Mouse (Mus musculus) ZHBTc4 (cell line): ENCODE measurements around the gene Mast1.

Source experiments
- DNase-seq: peaks from one replicate; pipeline ENCODE4 v3.0.0-alpha.2; 2011; ENCODE audit warnings: low read depth, low spot score

Mast1 gene

DNA sequence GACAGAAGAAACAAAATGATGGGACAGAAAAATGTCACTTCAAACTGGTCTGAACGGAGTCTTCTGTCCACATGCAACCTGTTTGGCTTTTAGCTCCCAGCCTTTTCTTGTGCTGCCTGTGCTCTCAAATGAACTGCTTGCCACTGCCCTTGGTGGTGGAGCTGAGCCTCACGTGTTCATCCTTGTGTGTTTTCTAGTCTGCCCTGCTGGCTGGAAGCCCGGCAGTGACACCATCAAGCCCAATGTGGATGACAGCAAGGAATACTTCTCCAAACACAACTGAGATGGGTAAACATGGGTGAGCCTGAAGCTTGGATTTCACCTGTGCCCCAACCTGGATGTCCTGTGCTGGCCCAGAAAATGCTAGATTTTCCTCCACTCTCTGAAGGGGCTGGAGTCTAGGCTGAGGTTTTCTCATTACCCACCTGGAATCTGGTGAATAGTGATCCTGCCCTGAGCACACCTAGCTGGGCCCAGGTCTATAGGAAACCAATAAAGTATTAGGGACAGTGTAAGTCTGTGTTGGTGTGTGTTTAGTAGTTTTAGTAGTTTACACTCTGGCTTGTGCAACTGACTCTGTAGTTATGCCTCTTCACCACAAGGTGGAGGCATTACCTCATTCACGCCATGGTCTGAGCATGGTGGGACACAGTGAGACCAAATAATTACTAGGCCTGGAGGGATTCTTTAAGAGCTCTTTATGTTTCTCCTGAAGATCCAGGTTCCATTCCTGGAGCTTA, 36.8 kb upstream of the Mast1 start:
- peak; percentile 81 for DNase-seq

- no peak for DNase-seq
Observed at GRCm38 (mm10) chr8:84973079-84973478, 35.9 kb upstream of the Mast1 start.

DNA sequence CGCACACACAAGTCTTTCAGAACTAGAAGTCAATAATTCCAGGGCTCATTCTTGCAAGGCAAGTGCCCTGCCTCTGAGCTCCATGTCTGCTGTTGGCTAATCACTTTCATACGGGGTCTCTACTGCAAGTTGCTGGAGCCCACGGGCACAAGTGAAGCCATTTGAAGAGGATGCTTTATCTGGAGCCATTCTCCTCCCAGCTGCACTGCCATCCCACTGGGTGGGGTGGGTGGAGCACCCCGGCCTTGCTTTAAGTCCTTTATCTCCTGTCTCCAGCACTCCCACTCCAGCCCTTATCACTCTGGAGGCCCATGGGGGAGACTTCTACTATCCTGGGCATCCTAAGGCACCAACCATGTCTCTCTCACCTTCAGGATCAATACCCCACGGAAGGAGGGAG, 33.8 kb upstream of the Mast1 start:
- DNase-seq, result no peak

DNA sequence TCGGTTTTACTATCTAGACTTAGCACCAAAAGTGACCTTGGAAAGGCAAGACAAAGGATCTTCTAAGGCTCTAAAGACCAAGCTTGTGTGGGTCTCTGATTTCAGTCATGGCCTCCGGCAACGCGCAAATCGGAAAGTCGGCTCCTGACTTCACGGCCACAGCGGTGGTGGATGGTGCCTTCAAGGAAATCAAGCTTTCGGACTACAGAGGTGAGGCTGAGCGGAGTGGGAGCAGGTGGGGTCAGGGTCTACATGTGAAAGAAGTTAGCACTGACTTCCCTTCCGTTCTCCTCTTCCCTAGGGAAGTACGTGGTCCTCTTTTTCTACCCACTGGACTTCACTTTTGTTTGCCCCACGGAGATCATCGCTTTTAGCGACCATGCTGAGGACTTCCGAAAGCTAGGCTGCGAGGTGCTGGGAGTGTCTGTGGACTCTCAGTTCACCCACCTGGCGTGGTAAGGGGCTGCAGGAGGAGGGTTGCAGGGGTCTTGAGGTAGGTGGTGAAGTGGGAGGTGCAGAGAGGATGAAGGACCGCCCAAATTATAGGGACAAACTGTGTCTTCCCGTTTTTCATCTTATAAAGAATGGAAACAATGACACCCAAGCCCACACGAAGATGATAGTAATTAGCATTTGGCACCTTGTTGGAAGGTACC, 33.1 kb upstream of the Mast1 start:
- DNase-seq, result peak; percentile 58

GRCm38 (mm10) chr8:84969241-84970134, 32.3 kb upstream of the Mast1 start, which contains the start of the genes Gm49661, Prdx2 and Rnaseh2a:
TSS of gene Gm49661 (minus strand) at chr8:84969433.
TSS of gene Prdx2 (plus strand) at chr8:84969587.
TSS of gene Rnaseh2a (minus strand) at chr8:84969767.
- peak; percentile 87 for DNase-seq

- DNase-seq, result no peak
Observed at GRCm38 (mm10) chr8:84968650-84969049, 31.5 kb upstream of the Mast1 start.

- no peak for DNase-seq
Observed at GRCm38 (mm10) chr8:84967532-84968304, 30.6 kb upstream of the Mast1 start.

- no peak for DNase-seq
Observed at GRCm38 (mm10) chr8:84966603-84967002, 29.4 kb upstream of the Mast1 start.

DNA sequence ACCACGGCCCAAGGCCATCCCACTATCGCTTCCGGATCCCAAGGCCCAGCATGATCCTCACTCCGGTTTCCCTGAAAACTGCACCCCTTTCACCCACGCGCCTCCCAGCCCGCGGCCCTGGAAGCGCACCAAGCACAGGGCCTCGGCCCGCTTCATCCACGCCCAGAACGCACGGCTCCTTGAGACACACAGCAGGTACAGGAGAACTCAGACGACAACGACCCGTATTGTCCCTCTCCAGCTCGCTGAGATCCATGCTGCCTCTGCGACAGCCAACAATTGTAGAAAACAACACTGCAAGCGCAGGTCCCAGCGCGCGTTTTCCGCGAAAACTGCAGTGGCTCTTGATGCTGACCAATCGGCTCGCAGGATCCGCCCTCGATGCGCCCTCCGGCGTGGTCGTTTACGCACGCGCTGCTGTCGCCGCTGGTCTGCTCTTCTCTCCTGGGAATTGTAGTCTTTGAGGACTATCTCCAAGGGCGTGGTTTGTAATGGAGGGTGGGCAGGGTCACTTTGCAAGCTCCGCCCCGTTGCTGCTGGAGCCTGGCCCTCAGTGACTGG, 28.7 kb upstream of the Mast1 start:
- peak; percentile 99 for DNase-seq

DNA sequence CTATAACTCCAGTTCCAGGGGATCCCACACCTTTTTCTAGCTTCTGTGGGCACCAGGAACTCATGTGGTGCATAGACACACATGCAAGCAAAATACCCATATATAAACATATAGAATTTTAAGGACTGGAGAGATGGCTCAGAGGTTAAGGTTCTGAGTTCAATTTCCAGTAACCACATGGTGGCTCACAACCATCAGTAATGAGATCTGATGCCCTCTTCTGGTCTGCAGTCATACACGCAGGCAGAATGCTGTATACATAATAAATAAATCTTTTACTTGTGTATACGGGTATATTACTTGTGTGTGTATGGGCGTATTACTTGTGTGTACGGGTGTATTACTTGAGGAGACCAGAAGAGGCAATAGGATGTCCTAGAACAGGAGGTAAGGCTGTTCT, 26.8 kb upstream of the Mast1 start:
- DNase-seq, result no peak

DNA sequence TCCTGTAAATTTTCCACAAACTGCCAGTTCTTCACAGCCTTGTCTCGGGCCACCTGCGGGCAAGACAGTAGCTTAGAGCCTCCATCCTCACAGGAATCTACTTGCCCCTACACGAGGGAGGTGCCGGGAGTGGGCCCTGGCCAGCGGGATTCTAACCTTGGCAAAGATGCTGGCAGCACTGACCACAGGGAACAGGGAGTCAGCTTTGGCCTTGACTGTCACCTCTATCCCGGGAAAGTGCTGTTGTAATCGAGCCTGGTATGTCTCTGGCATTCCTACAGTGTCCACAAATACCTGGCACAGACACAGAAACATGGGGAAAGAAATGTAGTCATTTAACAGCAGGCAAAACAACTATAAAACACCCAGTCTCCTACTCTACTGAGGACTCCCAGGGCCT, 22.7 kb upstream of the Mast1 start:
- no peak for DNase-seq

- DNase-seq, result peak; percentile 94
Observed at GRCm38 (mm10) chr8:84956768-84957167, 19.6 kb upstream of the Mast1 start.

DNA sequence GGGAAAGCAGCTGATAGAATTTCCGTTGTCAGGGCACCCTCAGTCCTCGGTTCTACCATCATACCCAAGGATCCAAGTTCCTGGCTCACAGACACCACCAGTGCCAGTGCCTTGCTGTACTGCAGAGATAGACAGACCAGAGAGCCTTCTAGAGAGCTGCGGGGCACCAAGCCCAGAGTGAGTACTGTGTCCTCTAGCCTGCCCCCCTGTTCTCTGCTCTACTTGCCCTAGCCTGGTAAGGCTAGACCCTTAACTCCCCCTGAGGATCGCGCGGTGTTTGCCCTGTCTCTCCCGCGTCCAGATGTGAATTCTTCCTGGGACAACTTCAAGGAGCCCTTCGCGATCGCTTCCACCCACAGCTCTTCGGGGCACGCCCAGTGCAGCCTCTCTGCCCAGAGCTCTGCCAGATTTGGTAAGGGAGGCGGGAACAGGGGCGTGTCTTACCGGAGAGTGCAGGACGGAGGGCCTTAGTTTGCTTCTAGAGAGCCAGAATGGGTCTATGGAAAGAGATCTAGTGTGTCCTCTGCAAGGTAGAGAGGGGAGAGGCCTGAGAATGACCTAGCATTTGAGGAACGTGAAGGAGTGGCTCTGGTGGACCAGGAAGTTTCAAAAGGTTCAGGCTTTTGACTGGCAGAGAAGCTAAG, 15.6 kb upstream of the Mast1 start:
- DNase-seq, result peak; percentile 93

DNA sequence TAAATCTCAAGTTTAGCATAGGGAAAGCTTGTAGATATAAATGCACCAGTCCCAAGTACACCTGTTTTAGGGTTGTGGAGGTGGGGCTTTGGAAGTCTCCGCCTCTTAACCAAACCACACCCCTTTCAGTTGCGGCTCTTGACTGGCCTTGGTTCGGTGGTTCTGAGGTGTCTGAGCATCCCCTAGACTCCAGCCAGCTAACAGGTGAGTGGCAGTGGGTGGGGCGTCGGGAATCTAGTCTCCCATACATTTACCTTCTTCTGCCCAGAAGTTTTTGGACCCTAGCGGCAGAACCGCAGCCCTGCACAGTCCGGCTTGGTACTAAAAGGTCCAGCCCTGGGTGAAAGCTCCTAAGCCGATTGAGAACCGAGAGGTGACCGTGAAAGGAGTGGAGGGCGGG, 12.6 kb upstream of the Mast1 start:
- DNase-seq, result peak; percentile 47

- DNase-seq, result peak; percentile 57
Observed at GRCm38 (mm10) chr8:84947241-84947545, 10.0 kb upstream of the Mast1 start.

GRCm38 (mm10) chr8:84946528-84947240, 9.5 kb upstream of the Mast1 start, which contains the start of gene Rtbdn:
TSS of gene Rtbdn (plus strand) at chr8:84946991.
- DNase-seq, result no peak

GRCm38 (mm10) chr8:84945633-84946527, 8.7 kb upstream of the Mast1 start:
- peak; percentile 79 for DNase-seq

DNA sequence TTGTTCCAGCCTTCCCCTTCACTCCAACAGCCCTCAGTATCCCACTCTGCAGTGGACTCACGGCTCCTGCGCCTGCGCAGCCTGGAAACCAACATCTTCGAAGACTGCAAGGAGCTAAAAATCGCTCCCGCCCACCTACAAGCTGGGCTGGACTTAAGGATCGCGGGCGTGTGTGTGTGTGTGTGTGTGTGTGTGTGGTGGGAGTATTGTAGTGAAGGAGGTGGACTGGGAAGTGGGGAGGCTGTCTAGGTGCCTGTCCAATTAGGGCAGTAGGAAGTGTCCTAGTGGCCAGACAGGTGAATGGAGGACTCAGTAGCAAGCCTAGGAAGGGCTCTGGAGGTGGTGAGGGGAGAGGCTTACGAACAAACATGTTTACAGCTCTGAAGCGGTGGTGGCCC, 8.1 kb upstream of the Mast1 start:
- no peak for DNase-seq
